Mouse (Mus musculus) layer of hippocampus, adult 9-10 months (tissue): ENCODE results near the gene Entpd6.

ENCODE experiments used
- DNase-seq: peaks from one replicate; pipeline ENCODE4 v3.0.0; 2022; ENCODE audit warnings: low spot score

Gene Entpd6

DNA sequence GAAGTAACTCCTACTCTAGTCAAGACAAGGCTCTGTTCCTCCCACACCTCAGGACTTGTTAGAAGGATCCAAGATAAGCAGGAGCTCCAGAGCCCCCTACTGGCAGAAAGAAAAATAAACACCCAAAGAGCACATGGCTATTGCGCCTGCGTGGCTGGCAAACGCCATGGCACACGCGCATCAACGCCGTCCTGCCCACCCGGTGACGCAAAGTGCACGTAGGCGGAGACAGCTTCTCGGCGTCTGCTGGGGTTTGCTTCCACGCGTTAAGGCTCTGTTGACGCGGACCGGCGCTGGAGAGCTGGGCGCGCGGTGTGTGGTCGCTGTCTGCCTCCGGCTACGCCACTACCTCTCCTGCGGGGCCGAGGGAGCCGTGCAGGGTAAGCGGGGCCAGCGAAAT, at the start of gene Entpd6:
Gene Entpd6, plus strand, starts transcription at position 189 of the 400 bp plus-strand sequence.
- DNase-seq = peak; percentile 99

DNA sequence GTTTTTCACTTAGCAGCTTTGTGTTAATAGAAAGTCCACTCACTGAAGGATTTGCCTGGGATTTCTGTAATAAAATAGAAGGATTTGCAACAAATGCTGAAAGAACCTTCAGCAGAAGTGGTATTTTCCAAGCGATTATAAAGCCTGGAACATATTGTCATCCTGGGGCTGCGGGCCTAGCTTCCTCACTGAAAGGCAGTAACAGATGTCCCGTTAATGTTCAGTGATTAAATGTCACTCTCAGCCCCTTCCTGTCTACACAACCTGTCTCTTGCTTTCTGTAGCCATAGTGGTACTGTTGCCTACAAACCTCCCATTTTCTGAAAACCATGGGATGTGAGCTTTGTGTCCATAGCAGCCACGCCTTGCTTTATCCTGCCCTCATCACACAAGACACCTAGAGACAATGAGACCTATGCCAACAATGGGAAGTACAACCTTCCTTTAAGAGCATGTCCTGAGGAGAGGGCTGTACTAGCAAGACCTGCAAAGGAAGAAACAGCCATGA, 36.6 kb upstream of the Entpd6 start:
- no peak for DNase-seq

DNA sequence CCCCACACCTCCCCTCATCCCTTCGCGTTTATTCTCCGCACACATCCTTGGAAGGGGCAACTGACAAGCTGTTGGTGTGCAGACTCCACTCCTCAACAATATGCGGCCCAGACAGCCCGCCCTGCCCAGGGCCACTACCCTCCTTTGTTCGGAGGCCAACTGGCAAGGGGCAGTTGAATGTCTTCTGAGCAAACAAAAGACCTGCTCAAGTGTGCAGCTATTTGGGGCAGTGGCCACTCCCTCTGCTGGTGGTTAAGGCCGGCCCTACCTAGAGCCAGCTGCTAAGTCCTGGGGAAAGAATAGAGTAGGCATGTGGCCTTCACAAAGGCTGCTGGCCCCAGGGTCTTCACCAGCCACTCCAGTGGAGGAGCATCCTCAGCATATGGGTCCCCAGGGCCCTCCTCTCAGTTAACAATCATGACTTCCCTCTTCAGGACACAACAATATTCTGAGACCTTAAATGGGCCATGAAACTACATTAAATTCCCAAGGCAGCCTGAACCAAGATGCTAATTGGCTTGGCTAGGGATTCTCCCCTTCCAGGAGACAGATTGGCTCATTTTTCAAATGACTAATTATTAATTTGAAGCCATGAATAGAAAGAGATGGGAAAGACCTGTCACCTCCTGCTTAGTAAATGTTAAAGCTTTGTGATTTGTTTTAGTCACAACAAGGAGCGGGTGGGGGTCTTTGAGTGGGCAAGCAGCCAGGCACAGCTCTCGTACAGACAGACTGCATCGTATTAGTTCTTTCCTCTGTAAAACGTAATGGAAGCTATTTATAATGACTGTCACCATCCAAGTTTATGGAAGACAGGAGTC, 12.9 kb upstream of the Entpd6 start:
- no peak for DNase-seq

DNA sequence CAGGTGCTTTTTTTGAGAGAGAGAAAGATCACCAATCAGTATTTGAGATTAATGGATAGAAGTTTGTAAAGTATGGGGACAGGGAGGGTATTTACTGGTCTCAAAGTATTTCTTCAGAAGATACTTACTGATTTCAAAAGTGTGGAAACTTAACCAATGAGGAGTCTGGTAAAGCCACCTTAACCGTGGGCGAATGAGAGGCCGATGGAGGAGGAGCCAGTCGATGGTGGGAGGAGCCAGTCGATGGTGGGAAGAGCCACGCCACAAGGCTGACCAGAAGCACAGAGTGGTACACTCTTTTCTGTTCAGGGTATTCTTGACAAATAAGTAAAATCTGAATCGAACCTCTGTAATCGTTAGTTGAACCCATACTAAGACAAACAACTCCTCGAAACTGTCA, 11.0 kb upstream of the Entpd6 start:
- no peak for DNase-seq

DNA sequence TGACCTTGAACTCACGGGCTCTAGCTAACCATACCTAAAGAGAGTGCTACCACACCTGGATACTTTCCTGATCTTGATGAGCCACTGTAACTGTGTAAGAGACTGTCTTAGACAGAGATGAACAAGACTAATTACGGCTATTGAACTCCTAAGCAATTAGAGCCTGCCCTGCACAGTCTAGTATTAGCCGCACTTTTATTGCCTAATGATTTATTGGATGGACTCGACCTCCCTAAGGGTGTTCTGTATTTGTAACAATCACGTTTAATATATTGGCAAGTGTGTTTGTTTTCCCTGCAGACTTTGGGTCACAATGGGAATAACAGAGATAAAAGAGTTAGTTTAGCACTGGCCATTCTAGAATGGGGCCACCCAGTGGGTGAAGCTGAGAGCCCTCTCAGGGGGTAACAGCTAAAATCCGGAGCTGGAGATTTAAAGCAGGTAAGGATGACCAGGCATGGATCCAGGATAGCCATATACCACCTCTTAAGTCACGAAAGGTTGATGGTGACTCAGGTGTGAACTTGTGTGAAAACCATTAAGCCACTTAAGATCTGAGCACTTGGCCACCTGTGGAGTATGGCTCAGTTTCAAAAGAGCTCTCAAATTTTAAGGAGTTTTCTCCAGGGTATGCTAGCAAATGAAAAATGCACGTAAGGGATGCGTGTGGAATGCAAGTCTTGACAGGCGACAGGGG, 8.5 kb upstream of the Entpd6 start:
- no peak for DNase-seq

DNA sequence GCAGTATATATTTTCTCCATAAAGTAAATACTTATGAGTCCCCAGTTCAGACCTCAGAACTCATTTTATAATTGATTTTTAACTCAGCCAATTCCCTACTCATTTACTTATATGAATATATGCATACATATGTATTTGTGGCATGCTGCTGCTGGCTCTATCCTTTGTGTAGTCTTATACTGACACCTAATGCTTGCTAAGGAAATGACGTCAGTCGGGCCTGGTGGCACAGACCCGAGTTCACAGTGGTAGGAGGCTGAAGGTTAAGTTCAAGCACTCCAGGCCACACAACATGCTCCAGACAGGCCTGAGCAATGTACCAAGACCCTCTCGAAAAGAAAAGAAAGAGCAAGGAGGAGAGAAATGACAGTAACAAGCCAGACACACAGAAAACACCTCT, 7.4 kb upstream of the Entpd6 start:
- no peak for DNase-seq

DNA sequence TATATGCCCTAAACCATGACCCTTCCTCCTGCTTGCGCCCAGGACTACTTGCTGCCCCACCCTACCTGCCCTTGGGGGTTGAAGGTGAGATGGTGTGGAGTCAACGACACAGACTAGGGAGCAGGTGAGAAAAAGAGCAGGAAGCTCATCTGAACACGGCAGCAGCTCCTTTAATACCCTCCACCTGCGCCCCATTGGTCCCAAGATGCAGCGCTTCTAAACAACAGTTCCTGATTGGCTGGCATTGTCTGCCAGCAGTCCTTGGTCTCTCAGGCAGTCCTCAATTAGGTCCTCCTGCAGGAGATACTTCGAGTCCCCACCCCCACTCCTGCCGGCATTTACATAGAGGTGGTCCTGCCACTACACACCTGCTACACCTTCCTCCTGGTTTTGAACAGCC, 3.8 kb upstream of the Entpd6 start:
- no peak for DNase-seq

DNA sequence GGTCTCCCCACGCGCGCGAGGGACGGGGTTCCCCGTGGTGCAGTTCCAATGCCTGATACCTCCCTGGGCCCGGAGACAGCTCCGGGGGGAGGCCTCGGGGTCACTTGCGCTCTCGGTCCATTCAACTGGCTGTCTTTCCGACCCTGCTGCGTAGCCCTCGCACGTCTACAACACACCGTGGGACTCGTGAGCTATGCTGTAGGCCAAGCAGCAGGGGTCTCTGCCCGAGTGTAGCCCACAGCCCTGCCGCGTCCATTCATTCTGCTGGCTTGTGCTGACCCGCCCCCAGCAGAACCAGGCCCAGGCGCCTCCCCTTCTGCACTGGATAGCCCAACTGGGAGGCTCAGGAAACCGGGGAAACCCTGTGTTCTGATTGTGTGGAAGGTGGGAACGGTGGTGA, 441 bp downstream of the Entpd6 start:
- DNase-seq = no peak

DNA sequence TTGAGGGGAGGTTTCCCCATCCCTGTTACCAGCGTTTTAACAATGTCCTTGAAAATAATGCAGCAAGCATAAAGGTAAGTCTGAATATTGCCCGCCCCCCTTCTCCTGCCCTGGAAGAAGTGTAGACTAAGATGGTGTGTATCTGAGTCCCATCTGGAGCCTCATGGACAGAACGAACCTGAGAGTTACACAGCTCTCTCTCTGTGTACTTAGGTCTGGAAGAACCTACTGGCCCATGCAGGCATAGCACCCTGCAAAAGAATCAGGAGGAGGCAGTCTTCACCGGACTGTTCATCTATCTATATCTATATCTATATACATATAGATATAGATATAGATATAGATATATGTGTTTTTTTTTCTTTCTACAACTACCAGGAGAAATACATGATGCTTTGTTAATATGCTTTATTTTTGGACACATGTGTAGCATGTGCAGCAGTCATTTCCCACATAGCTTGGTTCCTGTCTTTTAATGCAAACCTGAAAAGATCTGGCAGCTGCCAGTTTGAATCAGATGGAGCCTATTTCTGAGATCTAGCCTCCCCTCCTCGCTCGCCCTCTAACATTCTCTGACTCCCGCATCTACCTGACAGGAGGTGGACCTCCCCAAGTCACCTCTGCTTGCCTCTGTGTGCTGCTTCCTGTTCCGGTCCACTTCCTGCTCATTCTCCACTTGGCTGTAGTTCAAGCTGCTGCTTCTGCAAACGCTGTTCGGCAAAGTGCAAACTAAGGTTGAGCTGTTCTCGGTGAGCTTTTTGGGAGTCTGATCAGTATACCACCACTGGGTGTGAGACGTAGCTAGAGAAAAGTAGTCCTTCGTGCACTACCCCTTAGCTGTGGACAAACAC, 1.5 kb downstream of the Entpd6 start:
- DNase-seq = no peak

DNA sequence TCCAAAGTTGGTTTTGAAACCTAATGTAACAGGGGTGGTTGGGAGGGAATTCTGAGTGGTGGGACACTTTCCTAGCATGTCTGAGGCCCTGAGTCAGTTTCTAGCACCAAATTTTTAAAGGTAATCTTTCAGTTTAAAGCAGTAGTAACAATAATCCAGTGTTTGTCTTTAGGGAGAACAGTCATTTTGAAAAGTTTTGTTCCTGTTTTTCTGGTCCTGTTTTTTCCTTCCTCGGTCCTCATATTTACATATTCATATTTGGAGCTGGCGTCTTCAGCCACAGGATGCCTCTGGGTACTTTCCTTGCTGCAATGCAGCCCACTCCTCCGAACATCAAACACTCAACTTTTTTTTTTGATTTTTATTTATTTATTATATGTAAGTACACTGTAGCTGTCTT, 6.2 kb downstream of the Entpd6 start:
- DNase-seq = no peak

DNA sequence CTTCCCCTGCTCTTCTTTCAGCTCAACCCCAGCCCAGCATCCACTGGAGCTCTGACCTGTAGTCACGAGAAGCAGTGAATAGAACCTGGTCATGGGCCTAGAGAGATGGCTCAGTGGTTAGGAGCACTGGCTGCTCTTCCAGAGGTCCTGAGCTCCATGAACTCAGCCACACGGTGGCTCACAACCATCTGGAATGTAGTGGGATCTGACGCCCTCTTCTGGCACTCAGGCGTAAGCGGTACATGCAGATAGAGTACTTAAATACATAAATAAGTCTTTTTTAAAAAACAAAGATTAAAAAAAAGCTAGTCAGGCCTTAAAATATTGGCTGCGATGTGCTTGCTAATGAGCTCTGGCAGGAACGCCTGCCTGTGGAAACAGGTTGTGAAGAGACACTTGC, 12.6 kb downstream of the Entpd6 start:
- DNase-seq = no peak

DNA sequence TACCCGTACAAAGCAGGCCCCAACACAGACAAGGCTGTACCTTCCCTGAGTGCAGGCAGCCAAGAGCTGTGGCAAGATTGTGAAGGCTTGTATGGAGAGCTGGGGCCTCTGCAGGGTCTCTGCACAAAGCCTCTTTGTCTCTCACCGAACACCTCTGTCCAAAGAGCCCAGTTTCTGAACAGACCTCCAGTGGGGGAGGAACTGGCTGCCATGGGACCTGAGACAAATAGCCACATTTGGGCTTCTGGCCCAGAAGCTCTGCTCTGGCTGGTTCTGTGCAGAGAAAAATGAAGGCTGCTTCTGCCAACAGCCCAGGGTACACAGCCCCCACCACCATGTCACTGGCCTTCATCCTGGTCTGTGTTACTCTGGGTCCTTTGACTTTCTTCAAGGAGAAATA, 16.8 kb downstream of the Entpd6 start:
- DNase-seq = no peak

DNA sequence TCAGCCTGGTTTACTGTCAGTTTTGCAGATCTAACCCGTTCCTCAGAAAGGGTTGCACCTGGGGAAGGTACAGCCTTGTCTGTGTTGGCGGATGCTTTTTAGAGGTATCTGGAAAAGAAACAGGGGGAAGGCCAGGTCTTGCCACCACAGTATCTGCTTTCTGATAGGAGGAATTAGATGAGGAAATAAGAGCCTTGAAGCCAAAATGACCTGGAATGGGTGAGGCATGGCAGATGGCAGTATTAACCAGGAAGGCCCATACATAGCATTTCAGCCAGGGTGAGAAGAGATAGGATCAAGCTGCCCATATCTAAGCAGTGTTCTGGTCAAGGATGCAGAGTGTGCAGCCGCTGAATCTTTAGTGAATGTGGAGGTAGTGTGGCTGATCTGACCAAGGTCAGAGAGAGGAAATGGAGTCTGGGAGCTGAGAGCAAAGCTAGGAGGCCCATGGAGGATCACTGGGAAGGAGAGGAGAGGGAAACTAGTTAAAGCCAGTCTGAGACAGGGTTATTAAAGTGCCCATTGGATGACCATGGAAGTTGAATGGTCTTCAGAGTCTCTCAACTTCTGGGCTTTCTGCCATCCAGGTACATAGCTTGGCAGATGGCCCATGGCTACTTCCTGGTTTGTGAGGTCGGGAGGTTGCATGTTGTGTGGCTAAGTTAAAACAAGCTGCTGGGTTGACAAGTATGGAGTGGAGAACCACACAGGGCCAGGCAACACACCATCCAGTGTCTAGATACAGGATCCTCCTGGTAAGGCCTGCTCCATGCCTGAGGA, 17.4 kb downstream of the Entpd6 start:
- DNase-seq = no peak

DNA sequence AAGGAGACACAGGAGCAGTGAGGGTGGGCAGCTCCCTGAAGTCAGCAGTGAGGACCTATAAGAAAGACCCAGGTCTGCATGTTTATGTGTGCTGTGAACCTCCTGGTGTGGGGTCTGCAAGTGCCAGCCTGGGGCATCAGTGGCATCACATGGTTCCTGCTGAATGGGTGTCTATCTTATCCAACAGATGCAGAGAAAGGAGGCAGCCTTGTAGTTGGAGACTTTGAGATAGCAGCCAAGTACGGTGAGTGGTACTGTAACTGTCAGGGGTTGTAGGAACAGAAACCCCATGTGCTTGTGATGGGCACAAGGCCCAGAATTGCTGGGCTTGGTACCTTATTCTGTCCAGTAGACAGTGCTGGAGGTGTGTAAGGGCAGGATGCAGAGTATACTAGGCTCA, 19.8 kb downstream of the Entpd6 start:
- DNase-seq = no peak

DNA sequence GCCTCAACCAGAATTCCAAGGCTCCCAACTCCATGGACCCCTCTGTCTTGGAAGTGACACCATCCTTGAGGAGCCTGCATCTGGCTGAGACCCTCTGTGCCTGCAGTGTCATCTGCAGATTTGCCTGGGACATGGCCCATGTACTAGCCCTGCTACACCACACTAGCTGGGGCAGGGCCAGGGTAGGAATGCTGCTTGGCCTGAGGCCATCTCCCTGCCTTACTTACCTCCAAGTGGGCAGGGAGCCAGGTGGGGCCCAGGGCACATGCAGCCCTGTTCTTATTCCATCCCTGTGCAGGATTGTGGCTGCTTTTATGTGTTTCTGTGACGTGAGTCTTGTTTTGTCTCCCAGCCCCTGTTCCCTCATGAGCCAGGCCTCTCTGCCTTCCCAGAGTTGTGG, 21.9 kb downstream of the Entpd6 start:
- no peak for DNase-seq

DNA sequence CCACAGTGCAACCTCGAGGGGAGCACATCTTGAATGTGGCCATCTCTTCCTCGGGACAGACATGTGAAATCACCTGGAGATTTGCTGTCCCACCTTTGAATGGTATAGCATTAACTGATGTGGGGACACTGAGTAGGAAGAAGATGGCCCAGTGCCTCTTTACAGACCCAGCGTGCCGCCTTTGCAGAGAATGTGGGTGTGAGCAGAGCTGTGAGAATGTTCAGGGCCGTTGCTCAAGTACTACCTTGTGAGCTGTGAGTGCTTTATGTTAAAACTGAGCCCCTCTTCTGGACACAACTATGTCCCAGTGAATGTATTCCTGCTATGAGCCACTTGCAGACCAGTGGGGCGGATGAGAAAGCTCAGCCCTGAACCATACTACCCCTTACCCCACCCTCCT, 22.3 kb downstream of the Entpd6 start:
- DNase-seq = no peak

DNA sequence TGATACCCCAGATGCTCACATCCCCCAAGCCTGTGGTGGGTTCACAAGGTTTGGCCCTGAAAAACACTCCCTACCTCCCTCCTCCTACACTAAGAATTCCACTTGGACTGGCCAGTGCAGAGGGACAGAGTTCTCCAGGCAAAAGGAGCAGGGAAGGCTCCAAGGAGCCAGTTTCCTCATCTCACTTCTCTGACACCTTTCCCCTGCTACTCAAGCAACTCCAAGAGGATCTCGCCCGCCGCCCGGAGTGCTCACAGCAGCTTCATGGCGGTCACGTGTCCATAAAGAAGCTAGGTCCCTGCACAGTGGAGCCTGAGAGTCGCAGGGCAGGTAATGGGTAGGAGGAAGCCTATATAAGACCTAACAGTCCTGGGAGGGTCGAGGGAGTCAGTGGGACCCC, 23.2 kb downstream of the Entpd6 start:
- DNase-seq = no peak

DNA sequence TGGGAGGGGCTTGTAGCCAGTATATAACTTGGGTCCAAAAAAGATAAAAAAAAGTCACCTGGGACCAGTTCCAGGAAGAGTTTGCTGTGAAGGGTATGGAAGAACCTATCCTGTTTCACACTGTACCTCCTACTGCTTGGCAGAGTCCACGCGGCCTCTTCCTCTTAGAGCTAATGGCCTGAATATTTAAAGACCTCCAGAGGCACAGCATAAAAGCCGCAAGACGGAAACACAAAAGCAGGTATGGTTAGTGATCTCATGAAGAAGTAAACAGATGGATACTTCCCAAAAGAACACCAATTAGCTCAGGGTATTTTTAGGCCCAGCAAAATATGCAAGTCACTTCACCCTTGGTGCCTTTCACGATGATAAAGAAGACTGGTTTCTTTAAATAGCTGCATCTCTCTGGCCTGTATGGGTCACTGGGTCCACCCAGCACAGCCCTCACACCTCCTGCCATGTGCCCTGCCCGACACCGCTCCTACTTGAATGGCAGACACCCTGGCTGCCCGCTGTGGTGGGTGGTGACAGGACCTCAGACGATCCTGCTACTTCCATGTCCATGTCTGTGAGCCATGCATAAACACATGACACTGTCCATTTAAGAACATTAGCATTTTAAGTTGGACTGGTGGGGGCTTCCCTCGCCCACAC, 23.8 kb downstream of the Entpd6 start:
- DNase-seq = no peak

DNA sequence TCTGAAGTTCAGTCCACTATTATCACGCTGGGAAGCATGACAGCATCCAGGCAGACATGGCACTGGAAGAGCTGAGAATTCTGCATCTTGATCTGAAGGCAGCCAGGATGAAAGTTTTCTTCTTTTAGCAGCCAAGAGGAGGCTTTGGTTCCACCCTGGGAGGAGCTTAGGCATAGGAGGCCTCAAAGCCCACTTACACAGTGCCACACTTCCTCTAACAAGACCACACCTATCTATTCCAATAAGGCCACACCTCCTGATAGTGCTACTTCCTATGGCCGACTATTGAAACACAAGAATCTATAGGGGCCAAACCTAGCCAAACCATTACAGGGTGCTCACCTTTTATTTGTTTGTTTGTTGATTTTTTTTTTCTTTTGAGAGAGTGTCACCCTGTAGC, 34.0 kb downstream of the Entpd6 start:
- no peak for DNase-seq

DNA sequence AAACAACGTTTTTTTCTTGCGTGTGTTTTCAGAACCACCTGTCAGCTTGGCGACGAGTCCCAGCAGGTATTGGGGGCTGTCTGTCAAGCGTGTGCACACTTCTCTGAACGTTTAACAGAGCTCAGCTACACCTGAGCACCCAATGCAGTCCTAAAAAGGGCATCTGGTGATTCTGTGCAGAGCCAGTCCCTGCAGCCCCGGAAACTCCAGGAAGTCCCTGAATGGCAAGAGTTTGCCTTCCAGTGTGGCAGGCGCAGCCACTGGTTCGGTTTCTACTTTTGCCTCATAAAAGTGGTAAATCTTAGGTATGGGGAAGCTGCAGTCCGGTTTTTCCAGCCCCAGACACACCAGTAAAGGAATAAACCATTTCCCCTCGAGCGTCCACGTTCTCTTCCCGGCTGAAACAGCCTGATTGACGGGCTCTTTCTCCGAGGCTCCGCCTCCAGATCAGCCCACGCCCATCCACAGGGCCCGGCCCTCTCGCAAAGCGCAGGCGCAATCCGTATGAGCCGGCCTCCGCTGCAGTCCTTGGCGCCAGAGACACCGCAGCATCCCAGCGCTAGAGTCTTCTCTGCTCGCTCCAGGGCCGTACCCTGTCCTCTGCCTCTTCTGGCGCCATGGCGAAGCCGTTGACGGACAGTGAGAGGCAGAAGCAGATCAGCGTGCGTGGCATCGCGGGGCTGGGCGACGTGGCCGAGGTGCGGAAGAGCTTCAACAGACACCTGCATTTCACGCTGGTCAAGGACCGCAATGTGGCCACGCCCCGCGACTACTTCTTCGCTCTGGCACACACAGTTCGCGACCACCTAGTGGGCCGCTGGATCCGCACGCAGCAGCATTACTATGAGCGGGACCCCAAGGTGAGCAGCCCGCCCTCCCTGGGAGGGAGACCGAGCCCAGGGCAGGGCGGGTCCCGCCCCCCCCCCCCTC, 37.7 kb downstream of the Entpd6 start, which contains the start of gene Pygb:
Gene Pygb, plus strand, starts transcription at position 485 of the 930 bp plus-strand sequence.
- peak; percentile 60 for DNase-seq
